ENCODE assay signal across 28 mouse cellular contexts in the genomic region with DNA sequence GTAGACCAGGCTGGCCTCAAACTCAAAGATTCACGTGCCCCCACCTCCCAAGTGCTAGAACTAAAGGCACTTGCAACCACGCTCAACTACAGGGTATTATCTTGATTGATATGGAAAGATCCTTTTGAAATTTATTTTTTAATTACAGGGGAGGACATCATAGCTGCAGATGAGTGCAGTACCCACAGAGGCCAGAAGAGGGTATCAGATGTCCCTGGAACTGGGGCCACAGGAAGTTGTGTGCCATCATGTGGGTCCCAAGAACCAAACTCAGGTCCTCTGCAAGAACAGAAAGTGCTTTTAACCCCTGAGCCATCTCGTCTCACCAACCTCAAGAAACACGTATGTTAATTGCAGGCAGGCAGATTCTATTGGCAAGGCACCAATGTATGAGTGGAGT. TPM values are rescaled to one million over a fixed set of nuclear protein-coding genes. Genes with fewer than 3 reads are reported as not detected.
A peak's percentile ranks its signal among the peaks of the same experiment; 100 is the strongest.
DNase-seq lines count a peak whose midpoint lies in the region; ATAC-seq and TF ChIP-seq lines count a peak whose summit lies in the region.
"Had no signal": no experiment of that assay in that cellular context is flagged by ENCODE, and none has a peak within 500 bp of the region (broad histone marks: within the 10 kb centered on the region; RNA-seq: fewer than 3 reads in every experiment).

No protein-coding gene starts in this region.

- 89% methylated on average over 4 of the region's 4 CpGs for WGBS in intestine, postnatal 0 days
- WGBS in intestine, embryonic 16.5 days, result 93% methylated on average over 4 of the region's 4 CpGs
- 47% methylated on average over 4 of the region's 4 CpGs for whole genome bisulfite sequencing in liver, embryonic 14.5 days (ENCODE audit: insufficient replicate concordance)
- WGBS in liver, postnatal 0 days (ENCODE audit: insufficient replicate concordance), result 67% methylated on average over 4 of the region's 4 CpGs

- TF ChIP-seq CTCF in intestine, postnatal 0 days (IDR thresholded peaks at IDR 0.05; ENCODE audit: low read depth), result peak; percentile 48
- TF ChIP-seq CTCF in liver, embryonic 14.5 days (IDR thresholded peaks at IDR 0.05; ENCODE audit: low read depth), result 0 out of 2 replicates have a peak, but pooled peaks have one; percentile 26
- no peak for TF ChIP-seq CTCF in liver, postnatal 0 days (IDR thresholded peaks at IDR 0.05; ENCODE audit: low read depth)
- peak in 1 of 2 experiments; percentile 31; a peak in 3 of 4 replicates for TF ChIP-seq CTCF in CH12.LX (conservative IDR thresholded peaks at IDR 0.05 in 1 of 2, IDR thresholded peaks at IDR 0.05 in 1 of 2; ENCODE audit: low read depth in 2 of 2, low read length in 2 of 2)

- no peaks in the 10 kb centered on the region for H3K4me1 ChIP-seq in intestine, postnatal 0 days (replicated peaks; ENCODE audit: control insufficient read depth, insufficient read depth, low read length)
- H3K4me1 ChIP-seq in intestine, embryonic 16.5 days (ENCODE audit: control insufficient read depth, insufficient read depth, low read length), result no peaks in the 10 kb centered on the region
- H3K4me1 ChIP-seq in liver, embryonic 14.5 days (replicated peaks; ENCODE audit: control insufficient read depth in 2 of 2, insufficient read depth in 2 of 2, low read length in 1 of 2), result no peaks in the 10 kb centered on the region
- H3K4me1 ChIP-seq in liver, postnatal 0 days (ENCODE audit: insufficient read depth), result no peaks in the 10 kb centered on the region
- no peaks in the 10 kb centered on the region for H3K4me1 ChIP-seq in CH12.LX (ENCODE audit: control insufficient read depth in 1 of 2, insufficient read depth in 2 of 2)
- H3K4me1 ChIP-seq: embryonic facial prominence, embryonic 12.5 days had no signal

- H3K27ac ChIP-seq in intestine, postnatal 0 days (ENCODE audit: low read depth, low read length), result no peak overlapping the region
- no peak overlapping the region for H3K27ac ChIP-seq in intestine, embryonic 16.5 days (ENCODE audit: low read length)
- H3K27ac ChIP-seq in liver, embryonic 14.5 days, result no peak overlapping the region
- no peak overlapping the region for H3K27ac ChIP-seq in liver, postnatal 0 days (ENCODE audit: low read depth)
- H3K27ac ChIP-seq in CH12.LX (ENCODE audit: insufficient read depth, low read depth), result no peak overlapping the region
- H3K27ac ChIP-seq: embryonic facial prominence, embryonic 12.5 days; forebrain, embryonic 12.5 days; heart, embryonic 10.5 days; hindbrain, embryonic 14.5 days; limb, embryonic 10.5 days; macrophage had no signal

- no peak; the same call in 1 of the 2 replicates for TF ChIP-seq RAD21 in CH12.LX (IDR thresholded peaks at IDR 0.05; ENCODE audit: low read depth, low read length)

- TF ChIP-seq EP300 in liver, embryonic 14.5 days (IDR thresholded peaks at IDR 0.05; ENCODE audit: low read depth), result no peak
- TF ChIP-seq EP300 in liver, postnatal 0 days (IDR thresholded peaks at IDR 0.05; ENCODE audit: low read depth), result no peak
- no peak for TF ChIP-seq EP300 in CH12.LX (IDR thresholded peaks at IDR 0.05; ENCODE audit: low read length)

- no peak for TF ChIP-seq POLR2A in CH12.LX (IDR thresholded peaks at IDR 0.05; ENCODE audit: low read depth, low read length)

- H3K4me3 ChIP-seq in intestine, postnatal 0 days (ENCODE audit: low read depth, low read length), result no peak overlapping the region
- H3K4me3 ChIP-seq in intestine, embryonic 16.5 days (ENCODE audit: low read length), result no peak overlapping the region
- H3K4me3 ChIP-seq in liver, embryonic 14.5 days (ENCODE audit: insufficient read depth in 1 of 2, low read depth in 2 of 2, low read length in 2 of 2), result no peak overlapping the region
- no peak overlapping the region for H3K4me3 ChIP-seq in liver, postnatal 0 days (ENCODE audit: low read depth, low read length)
- H3K4me3 ChIP-seq in CH12.LX (replicated peaks in 1 of 3; ENCODE audit: low read depth in 2 of 3, low read length in 2 of 3, poor library complexity in 1 of 3), result no peak overlapping the region
- H3K4me3 ChIP-seq: embryonic facial prominence, embryonic 12.5 days; forebrain, embryonic 12.5 days; heart, embryonic 10.5 days; limb, embryonic 10.5 days had no signal

- in situ Hi-C loops in CH12.LX (cut with MboI; ENCODE audit: low pct_ligation_motif_present, low pct_unique_long_range_greater_than_20kb, low sequenced_read_pairs), result no loop called here

- no peaks in the 10 kb centered on the region for H3K79me2 ChIP-seq in CH12.LX (replicated peaks; ENCODE audit: control insufficient read depth, extremely low read depth, insufficient read depth, poor library complexity, severe bottlenecking)

- ATAC-seq in intestine, postnatal 0 days, result no peak
- no peak for ATAC-seq in intestine, embryonic 16.5 days
- no peak for ATAC-seq in liver, embryonic 14.5 days (ENCODE audit: insufficient read depth)
- no peak for ATAC-seq in liver, postnatal 0 days
- ATAC-seq: activated CD4-positive, CD25-positive, alpha-beta regulatory T cell, adult 4 months; Patski had no signal

- H3K9ac ChIP-seq in intestine, postnatal 0 days (ENCODE audit: low read depth, low read length), result no peak overlapping the region
- no peak overlapping the region for H3K9ac ChIP-seq in intestine, embryonic 16.5 days (ENCODE audit: low read depth, low read length)
- H3K9ac ChIP-seq in liver, embryonic 14.5 days (replicated peaks), result no peak overlapping the region
- H3K9ac ChIP-seq in liver, postnatal 0 days (replicated peaks), result no peak overlapping the region
- H3K9ac ChIP-seq in CH12.LX (ENCODE audit: insufficient read depth, low read depth), result no peak overlapping the region
- H3K9ac ChIP-seq: embryonic facial prominence, embryonic 12.5 days; forebrain, embryonic 12.5 days; hindbrain, embryonic 14.5 days had no signal

- H3K4me2 ChIP-seq in intestine, postnatal 0 days (replicated peaks; ENCODE audit: low read depth), result no peak overlapping the region
- H3K4me2 ChIP-seq in intestine, embryonic 16.5 days (ENCODE audit: low read depth, low read length), result no peak overlapping the region
- no peak overlapping the region for H3K4me2 ChIP-seq in liver, embryonic 14.5 days (ENCODE audit: low read depth)
- no peak overlapping the region for H3K4me2 ChIP-seq in liver, postnatal 0 days (ENCODE audit: low read depth, low read length)
- H3K4me2 ChIP-seq in CH12.LX (ENCODE audit: insufficient read depth, low read depth, poor library complexity, severe bottlenecking), result no peak overlapping the region
- H3K4me2 ChIP-seq: embryonic facial prominence, embryonic 12.5 days; forebrain, embryonic 12.5 days; hindbrain, embryonic 14.5 days; liver, embryonic 11.5 days; midbrain, embryonic 11.5 days had no signal

- no peaks in the 10 kb centered on the region for H3K27me3 ChIP-seq in intestine, postnatal 0 days (replicated peaks; ENCODE audit: control insufficient read depth, insufficient read depth, low read length)
- H3K27me3 ChIP-seq in intestine, embryonic 16.5 days (replicated peaks; ENCODE audit: control insufficient read depth, insufficient read depth, low read length), result no peaks in the 10 kb centered on the region
- no peaks in the 10 kb centered on the region for H3K27me3 ChIP-seq in liver, embryonic 14.5 days (ENCODE audit: control insufficient read depth, insufficient read depth, low read length)
- no peaks in the 10 kb centered on the region for H3K27me3 ChIP-seq in liver, postnatal 0 days (ENCODE audit: insufficient read depth, low read length)
- peaks cover 6% of the 10 kb centered on the region for H3K27me3 ChIP-seq in CH12.LX (replicated peaks)
- H3K27me3 ChIP-seq: embryonic facial prominence, embryonic 12.5 days; forebrain, embryonic 12.5 days had no signal

- no peaks in the 10 kb centered on the region for H3K36me3 ChIP-seq in intestine, postnatal 0 days (ENCODE audit: control insufficient read depth, insufficient read depth)
- H3K36me3 ChIP-seq in intestine, embryonic 16.5 days (ENCODE audit: control insufficient read depth, insufficient read depth, low read length), result no peaks in the 10 kb centered on the region
- no peaks in the 10 kb centered on the region for H3K36me3 ChIP-seq in liver, embryonic 14.5 days (replicated peaks; ENCODE audit: control insufficient read depth, insufficient read depth, low read depth)
- H3K36me3 ChIP-seq in liver, postnatal 0 days (replicated peaks; ENCODE audit: insufficient read depth, low read length), result no peaks in the 10 kb centered on the region
- no peaks in the 10 kb centered on the region for H3K36me3 ChIP-seq in CH12.LX (replicated peaks in 1 of 2; ENCODE audit: control insufficient read depth in 1 of 2, insufficient read depth in 1 of 2, low read length in 1 of 2)
- H3K36me3 ChIP-seq: embryonic facial prominence, embryonic 12.5 days; forebrain, embryonic 12.5 days; G1E; heart, embryonic 10.5 days; limb, embryonic 10.5 days had no signal

- dilution Hi-C loops in CH12.LX (cut with MboI; ENCODE audit: extremely low pct_ligation_motif_present, extremely low pct_unique_long_range_greater_than_20kb, low sequenced_read_pairs), result no loop called here

- H3K9me3 ChIP-seq in intestine, postnatal 0 days (ENCODE audit: control insufficient read depth), result no peaks in the 10 kb centered on the region
- no peaks in the 10 kb centered on the region for H3K9me3 ChIP-seq in intestine, embryonic 16.5 days (ENCODE audit: control insufficient read depth, low read length)
- no peaks in the 10 kb centered on the region for H3K9me3 ChIP-seq in liver, embryonic 14.5 days (ENCODE audit: control insufficient read depth, low read length)
- H3K9me3 ChIP-seq in liver, postnatal 0 days (ENCODE audit: low read length), result no peaks in the 10 kb centered on the region
- H3K9me3 ChIP-seq in CH12.LX (replicated peaks; ENCODE audit: low read length), result peaks cover 13% of the 10 kb centered on the region
- H3K9me3 ChIP-seq: embryonic facial prominence, embryonic 12.5 days; heart, embryonic 10.5 days; limb, embryonic 10.5 days had no signal

- no peak for DNase-seq in liver, embryonic 14.5 days (ENCODE audit: low read depth in 3 of 3, low spot score in 3 of 3)
- DNase-seq in liver, postnatal 0 days, result no peak
- DNase-seq in CH12.LX (ENCODE audit: extremely low read depth), result peak; percentile 6
- peak; percentile 19 for DNase-seq in induced T-regulatory cell, adult 2 months (ENCODE audit: low read depth)
- no peak for DNase-seq in kidney, adult 11 months
- no peak for DNase-seq in thymus, postnatal 14 days
- DNase-seq: adrenal gland, adult 8-10 months; cerebellum, adult 11-12 months; cerebellum, postnatal 25 days; gastrocnemius, postnatal 10 days; heart, postnatal 4 days; kidney, adult 18-20 months; kidney, postnatal 36 days; layer of hippocampus, adult 9-11 months; lung, adult 2 months had no signal

TF ChIP-seq in CH12.LX, 34 proteins besides CTCF, POLR2A, EP300 and RAD21 (continues in another document):
- TF ChIP-seq MXI1 (IDR thresholded peaks at IDR 0.05; ENCODE audit: low read depth, low read length), result no peak

RNA-seq across cellular contexts. Expression of a gene that starts 46.9 kb away (rescaled TPM):
- 24.1 and 31.3 TPM in 2 replicates for polyA plus RNA-seq in intestine, postnatal 0 days (2015; fragmentation: Nextera tagmentation; extraction: Ambion mirVana)
- polyA plus RNA-seq in intestine, embryonic 16.5 days (2015; fragmentation: Nextera tagmentation; extraction: Ambion mirVana), result 6.7 and 8.2 TPM in 2 replicates
- polyA plus RNA-seq in liver, embryonic 14.5 days (2012; rRNA removed), result 0.18 and 0.21 TPM in 2 replicates
- 0.28 and 0.45 TPM in 2 replicates for polyA plus RNA-seq in liver, embryonic 14.5 days (2014; fragmentation: Nextera tagmentation; extraction: Ambion mirVana)
- 0.69 and 1.00 TPM in 2 replicates for polyA plus RNA-seq in liver, postnatal 0 days (2015; fragmentation: Nextera tagmentation; extraction: Ambion mirVana)
- total RNA-seq in CH12.LX (2012; rRNA removed) (1.2 and 1.3 TPM in 2 replicates), CH12.LX (2014; rRNA removed) (0.31 and 0.35 TPM in 2 replicates)
- 3.8 and 3.9 TPM in 2 replicates for polyA plus RNA-seq in CH12.LX (2012; ENCODE audit: insufficient read length, low read depth)
- polyA plus RNA-seq: G1E had no signal

Comparison
In these comparisons a context has a peak if more than half of its experiments do, and no peak if none do; other contexts are left out.
1. DNase-seq: peak in CH12.LX (single experiment) and induced T-regulatory cell, adult 2 months (single experiment); none in liver, embryonic 14.5 days (0 of 3), liver, postnatal 0 days (single experiment), kidney, adult 11 months (single experiment) and thymus, postnatal 14 days (single experiment).